Comparison of ENCODE assay signal across 14 mouse cellular contexts in genomic region chr8:88301589-88302437, GRCm38 (mm10). TPM values are rescaled to one million over a fixed set of nuclear protein-coding genes. Genes with fewer than 3 reads are reported as not detected.
DNase-seq lines count a peak whose midpoint lies in the region; ATAC-seq and TF ChIP-seq lines count a peak whose summit lies in the region.
"Had no signal": no experiment of that assay in that cellular context is flagged by ENCODE, and none has a peak within 500 bp of the region (broad histone marks: within the 10 kb centered on the region; RNA-seq: fewer than 3 reads in every experiment).

No protein-coding gene starts in this region.

- no peak overlapping the region for H3K9ac ChIP-seq in heart, embryonic 11.5 days (ENCODE audit: low read depth, low read length)
- no peak overlapping the region for H3K9ac ChIP-seq in neural tube, embryonic 13.5 days
- H3K9ac ChIP-seq in neural tube, embryonic 15.5 days (replicated peaks): no peak overlapping the region
- no peak overlapping the region for H3K9ac ChIP-seq in hindbrain, postnatal 0 days (replicated peaks; ENCODE audit: low read length)
- H3K9ac ChIP-seq in midbrain, postnatal 0 days (replicated peaks; ENCODE audit: low read length, poor library complexity, severe bottlenecking): 0 out of 2 replicates have a peak overlapping the region, but pooled peaks have one; percentile 2

- H3K4me3 ChIP-seq in heart, embryonic 11.5 days (ENCODE audit: low read depth, low read length): peak overlapping the region; percentile 8; the same call in 1 of the 2 replicates
- no peak overlapping the region for H3K4me3 ChIP-seq in neural tube, embryonic 13.5 days
- H3K4me3 ChIP-seq in neural tube, embryonic 15.5 days (replicated peaks): no peak overlapping the region
- H3K4me3 ChIP-seq in hindbrain, postnatal 0 days (ENCODE audit: low read length): no peak overlapping the region
- H3K4me3 ChIP-seq in midbrain, postnatal 0 days (ENCODE audit: low read depth, low read length): no peak overlapping the region

- peak overlapping the region; percentile 40 for H3K4me2 ChIP-seq in heart, embryonic 11.5 days
- no peak overlapping the region for H3K4me2 ChIP-seq in neural tube, embryonic 13.5 days
- no peak overlapping the region for H3K4me2 ChIP-seq in neural tube, embryonic 15.5 days
- no peak overlapping the region for H3K4me2 ChIP-seq in hindbrain, postnatal 0 days (ENCODE audit: low read depth, low read length)
- H3K4me2 ChIP-seq in midbrain, postnatal 0 days (ENCODE audit: low read depth, low read length, poor library complexity, severe bottlenecking): no peak overlapping the region

- H3K36me3 ChIP-seq in heart, embryonic 11.5 days (ENCODE audit: control insufficient read depth, insufficient read depth, low read length): no peaks in the 10 kb centered on the region
- H3K36me3 ChIP-seq in neural tube, embryonic 13.5 days: no peaks in the 10 kb centered on the region
- H3K36me3 ChIP-seq in neural tube, embryonic 15.5 days: no peaks in the 10 kb centered on the region
- no peaks in the 10 kb centered on the region for H3K36me3 ChIP-seq in hindbrain, postnatal 0 days (ENCODE audit: insufficient read depth, low read length)
- H3K36me3 ChIP-seq in midbrain, postnatal 0 days (ENCODE audit: insufficient read depth, low read length): no peaks in the 10 kb centered on the region

- WGBS in heart, embryonic 11.5 days (ENCODE audit: insufficient replicate concordance): 78% methylated on average over 15 of the region's 15 CpGs
- 48% methylated on average over 15 of the region's 15 CpGs for WGBS in neural tube, embryonic 13.5 days
- 47% methylated on average over 15 of the region's 15 CpGs for WGBS in neural tube, embryonic 15.5 days
- WGBS in hindbrain, postnatal 0 days: 39% methylated on average over 15 of the region's 15 CpGs
- WGBS in midbrain, postnatal 0 days: 43% methylated on average over 15 of the region's 15 CpGs

- H3K9me3 ChIP-seq in heart, embryonic 11.5 days (replicated peaks; ENCODE audit: control insufficient read depth, low read length): no peaks in the 10 kb centered on the region
- no peaks in the 10 kb centered on the region for H3K9me3 ChIP-seq in neural tube, embryonic 13.5 days
- H3K9me3 ChIP-seq in neural tube, embryonic 15.5 days (replicated peaks): no peaks in the 10 kb centered on the region
- no peaks in the 10 kb centered on the region for H3K9me3 ChIP-seq in hindbrain, postnatal 0 days (ENCODE audit: low read length)
- no peaks in the 10 kb centered on the region for H3K9me3 ChIP-seq in midbrain, postnatal 0 days (ENCODE audit: low read length)

- no peak overlapping the region for H3K27ac ChIP-seq in heart, embryonic 11.5 days (ENCODE audit: low read depth, low read length)
- peak overlapping the region; percentile 7; the same call in 1 of the 2 replicates for H3K27ac ChIP-seq in neural tube, embryonic 13.5 days (replicated peaks)
- H3K27ac ChIP-seq in neural tube, embryonic 15.5 days (replicated peaks): no peak overlapping the region
- H3K27ac ChIP-seq in hindbrain, postnatal 0 days: no peak overlapping the region
- H3K27ac ChIP-seq in midbrain, postnatal 0 days (ENCODE audit: low read depth, low read length): no peak overlapping the region

- no peak for DNase-seq in heart, adult 8-10 months (ENCODE audit: low spot score)
- DNase-seq in hindbrain, postnatal 0 days (ENCODE audit: low spot score): peak; percentile 50
- peak; percentile 30 for DNase-seq in midbrain, postnatal 0 days (ENCODE audit: low spot score)
- DNase-seq in spleen, adult 18-20 months: no peak
- DNase-seq in cerebellum, adult 9-11 months: no peak
- DNase-seq: gastrocnemius, postnatal 25 days; layer of hippocampus, postnatal 36 days; lung, adult 2 months; thymus, postnatal 14 days had no signal

- peaks cover 10% of the 10 kb centered on the region for H3K4me1 ChIP-seq in heart, embryonic 11.5 days (ENCODE audit: control insufficient read depth, insufficient read depth, low read length)
- H3K4me1 ChIP-seq in neural tube, embryonic 13.5 days (replicated peaks): peaks cover 12% of the 10 kb centered on the region; the same call in 1 of the 2 replicates
- no peaks in the 10 kb centered on the region for H3K4me1 ChIP-seq in neural tube, embryonic 15.5 days
- no peaks in the 10 kb centered on the region for H3K4me1 ChIP-seq in hindbrain, postnatal 0 days (ENCODE audit: insufficient read depth, low read length)
- H3K4me1 ChIP-seq in midbrain, postnatal 0 days (ENCODE audit: insufficient read depth, low read length): no peaks in the 10 kb centered on the region

- peaks cover 2% of the 10 kb centered on the region; the same call in 1 of the 2 replicates for H3K27me3 ChIP-seq in heart, embryonic 11.5 days (ENCODE audit: control insufficient read depth, insufficient read depth, low read length)
- H3K27me3 ChIP-seq in neural tube, embryonic 13.5 days: no peaks in the 10 kb centered on the region
- H3K27me3 ChIP-seq in neural tube, embryonic 15.5 days (replicated peaks): no peaks in the 10 kb centered on the region
- no peaks in the 10 kb centered on the region for H3K27me3 ChIP-seq in hindbrain, postnatal 0 days (ENCODE audit: insufficient read depth, low read length)
- no peaks in the 10 kb centered on the region for H3K27me3 ChIP-seq in midbrain, postnatal 0 days (ENCODE audit: insufficient read depth, low read length)

- ATAC-seq in heart, embryonic 11.5 days (replicated peaks; ENCODE audit: insufficient number of reproducible peaks, low FRiP score, low TSS enrichment): no peak
- no peak; the same call in 1 of the 2 replicates for ATAC-seq in neural tube, embryonic 13.5 days (ENCODE audit: low read depth)
- ATAC-seq in neural tube, embryonic 15.5 days (ENCODE audit: low FRiP score): no peak
- peak; percentile 59; the same call in 1 of the 2 replicates for ATAC-seq in hindbrain, postnatal 0 days
- no peak for ATAC-seq in midbrain, postnatal 0 days (ENCODE audit: low FRiP score)
- ATAC-seq: CD4-positive, CD25-positive, alpha-beta regulatory T cell, adult 4 months; intestine, embryonic 16.5 days had no signal

- no peak for TF ChIP-seq CTCF in hindbrain, postnatal 0 days (IDR thresholded peaks at IDR 0.05; ENCODE audit: low read depth)
- TF ChIP-seq CTCF in midbrain, postnatal 0 days (IDR thresholded peaks at IDR 0.05): no peak

RNA-seq across cellular contexts. Expression of gene Adcy7, which starts 29.6 kb away (rescaled TPM):
- 2.4 and 2.9 TPM in 2 replicates for polyA plus RNA-seq in heart, embryonic 11.5 days (2014; fragmentation: Nextera tagmentation; extraction: Ambion mirVana)
- 1 to 10 TPM; 3.1 to 5.0 (median 4.2) TPM for total RNA-seq in heart, adult 8-10 months (2022)
- polyA plus RNA-seq in neural tube, embryonic 13.5 days (2015; fragmentation: Nextera tagmentation; extraction: Ambion mirVana): 2.5 and 3.2 TPM in 2 replicates
- polyA plus RNA-seq in neural tube, embryonic 15.5 days (2015; fragmentation: Nextera tagmentation; extraction: Ambion mirVana): 6.0 and 10.7 TPM in 2 replicates
- total RNA-seq in hindbrain, postnatal 0 days (2014; rRNA removed): 21.2 and 23.2 TPM in 2 replicates
- polyA plus RNA-seq in hindbrain, postnatal 0 days (2015; fragmentation: Nextera tagmentation; extraction: Ambion mirVana): 7.6 and 8.6 TPM in 2 replicates
- total RNA-seq in midbrain, postnatal 0 days (2014; rRNA removed): 21.4 and 23.3 TPM in 2 replicates
- 11.1 and 11.9 TPM in 2 replicates for polyA plus RNA-seq in midbrain, postnatal 0 days (2015; fragmentation: Nextera tagmentation; extraction: Ambion mirVana)

Comparison
In these comparisons a context has a peak if more than half of its experiments do, and no peak if none do; other contexts are left out.
1. DNase-seq: peak in hindbrain, postnatal 0 days (single experiment) and midbrain, postnatal 0 days (single experiment); none in heart, adult 8-10 months (single experiment), spleen, adult 18-20 months (0 of 2) and cerebellum, adult 9-11 months (single experiment).